Mouse (Mus musculus): ENCODE measurements around the gene Pqlc3.

The Pqlc3 gene

GRCm38 (mm10) chr12:17009466-17009865 lies 9.3 kb upstream of the Pqlc3 start:
- no peak for DNase-seq (ENCODE audit: low spot score in 2 of 2)

GRCm38 (mm10) chr12:17001211-17001610 lies 1.0 kb upstream of the Pqlc3 start:
- DNase-seq (ENCODE audit: low spot score in 2 of 2): no peak

- DNase-seq (ENCODE audit: low spot score in 2 of 2): no peak
Measured at GRCm38 (mm10) chr12:17000628-17001027, 420 bp upstream of the Pqlc3 start.

- DNase-seq (ENCODE audit: low spot score in 2 of 2): no peak
Measured at GRCm38 (mm10) chr12:16999146-16999545, 1.1 kb downstream of the Pqlc3 start.

- DNase-seq (ENCODE audit: low spot score in 2 of 2): no peak
Measured at GRCm38 (mm10) chr12:16996886-16997462, 3.2 kb downstream of the Pqlc3 start.

- DNase-seq (ENCODE audit: low spot score in 2 of 2): no peak
Measured at GRCm38 (mm10) chr12:16996281-16996680, 3.9 kb downstream of the Pqlc3 start.

GRCm38 (mm10) chr12:16994291-16994690 lies 5.9 kb downstream of the Pqlc3 start:
- no peak for DNase-seq (ENCODE audit: low spot score in 2 of 2)

- no peak for DNase-seq (ENCODE audit: low spot score in 2 of 2)
Measured at GRCm38 (mm10) chr12:16992355-16992754, 7.9 kb downstream of the Pqlc3 start.

GRCm38 (mm10) chr12:16991376-16991775 lies 8.8 kb downstream of the Pqlc3 start:
- no peak for DNase-seq (ENCODE audit: low spot score in 2 of 2)

GRCm38 (mm10) chr12:16985778-16986177 lies 14.4 kb downstream of the Pqlc3 start:
- no peak for DNase-seq (ENCODE audit: low spot score in 2 of 2)

- DNase-seq (ENCODE audit: low spot score in 2 of 2): no peak
Measured at GRCm38 (mm10) chr12:16977120-16977519, 23.1 kb downstream of the Pqlc3 start.

- DNase-seq (ENCODE audit: low spot score in 2 of 2): no peak
Measured at GRCm38 (mm10) chr12:16966811-16967210, 33.4 kb downstream of the Pqlc3 start.

- no peak for DNase-seq (ENCODE audit: low spot score in 2 of 2)
Measured at GRCm38 (mm10) chr12:16963354-16963753, 36.9 kb downstream of the Pqlc3 start.

- DNase-seq (ENCODE audit: low spot score in 2 of 2): no peak
Measured at GRCm38 (mm10) chr12:16958851-16959250, 41.4 kb downstream of the Pqlc3 start.

GRCm38 (mm10) chr12:16948239-16948638 lies 52.0 kb downstream of the Pqlc3 start:
- no peak for DNase-seq (ENCODE audit: low spot score in 2 of 2)

- no peak for DNase-seq (ENCODE audit: low spot score in 2 of 2)
Measured at GRCm38 (mm10) chr12:16941976-16942375, 58.2 kb downstream of the Pqlc3 start.
